Mouse (Mus musculus): ENCODE data around the gene Scml4.

Gene Scml4

DNA sequence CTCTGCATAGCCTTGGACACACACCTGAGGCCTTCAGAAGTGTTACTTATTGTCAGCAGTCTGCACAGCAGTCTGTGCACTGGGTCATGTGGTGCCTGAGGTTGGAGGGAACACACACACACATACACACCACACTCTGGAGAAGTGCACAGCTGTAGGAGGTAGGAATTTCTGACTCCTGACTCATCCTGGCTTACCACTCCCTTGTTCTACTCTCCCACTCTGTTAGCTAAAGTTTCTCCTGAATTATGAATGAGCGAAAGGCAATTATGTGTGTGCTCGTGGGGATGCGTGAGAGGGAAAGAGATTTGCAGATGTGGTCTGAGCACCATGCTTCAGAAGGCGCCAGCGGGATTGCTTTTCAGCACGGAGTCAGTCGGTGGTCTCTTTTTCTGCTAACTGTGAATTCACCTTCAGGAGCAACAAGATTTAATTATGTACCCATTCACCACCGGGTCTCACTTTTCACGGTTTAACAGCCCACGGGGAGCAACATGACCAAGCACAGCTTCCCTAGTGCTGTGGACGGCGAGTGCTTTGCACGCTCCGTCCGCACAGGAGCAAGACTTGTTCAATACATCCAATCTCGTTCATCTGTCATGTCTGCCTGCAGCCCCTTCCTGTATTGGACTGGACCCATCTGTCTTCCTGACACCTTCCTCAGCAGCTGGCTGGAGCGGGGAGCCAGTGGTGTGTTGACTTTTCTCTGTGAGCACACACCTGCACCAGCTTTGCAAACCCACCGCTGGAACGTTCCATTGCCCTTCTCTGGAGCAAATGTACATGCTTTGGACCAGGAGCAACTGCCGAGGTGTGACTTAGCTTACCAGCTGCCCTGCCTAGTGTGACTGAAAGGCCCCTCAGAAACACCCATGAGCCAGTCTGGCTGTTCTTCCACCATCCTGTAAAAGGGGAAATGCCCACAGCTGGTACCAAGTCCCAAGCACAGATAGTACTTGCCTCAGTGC lies 91.2 kb downstream of the Scml4 start:
- no peak for DNase-seq

DNA sequence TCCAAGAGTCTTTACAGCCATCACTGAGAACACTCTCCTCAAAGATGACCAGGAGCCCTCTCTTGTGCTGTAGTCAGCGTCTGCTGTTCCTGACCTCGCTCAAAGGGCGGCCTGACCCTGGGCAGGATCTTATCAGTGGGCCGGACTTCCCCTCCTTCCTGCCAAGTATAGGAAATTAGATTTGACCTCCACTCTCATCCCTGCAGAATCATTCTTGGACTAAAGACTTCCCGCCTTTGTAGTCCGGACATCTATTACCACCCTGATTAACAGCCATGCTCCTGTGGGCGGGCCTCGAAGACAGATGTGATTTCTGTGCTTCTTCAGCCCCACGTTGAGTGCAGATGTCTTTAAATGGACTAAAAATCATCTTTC lies 91.9 kb downstream of the Scml4 start:
- no peak for DNase-seq

GRCm38 (mm10) chr10:42953601-42954000 lies 93.4 kb downstream of the Scml4 start:
- DNase-seq: no peak

DNA sequence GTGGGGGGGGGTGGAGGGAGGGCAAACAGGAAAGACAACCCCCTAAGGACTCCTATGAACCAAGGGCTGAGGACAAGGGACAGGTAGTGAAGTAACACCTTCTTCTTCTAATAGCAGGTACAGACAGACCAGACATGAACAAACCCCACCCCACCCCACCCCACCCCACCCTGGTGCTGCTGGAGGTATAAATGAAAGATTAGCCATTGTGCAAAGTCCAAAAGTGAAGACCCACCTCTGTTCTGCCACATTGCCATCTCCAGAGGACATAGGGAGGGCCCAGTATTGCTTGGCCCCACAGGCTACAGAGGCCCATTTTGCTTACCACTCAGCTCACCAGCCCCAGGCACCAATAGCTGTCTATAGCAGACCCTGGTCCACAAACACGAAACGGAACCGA lies 95.0 kb downstream of the Scml4 start:
- DNase-seq: no peak

DNA sequence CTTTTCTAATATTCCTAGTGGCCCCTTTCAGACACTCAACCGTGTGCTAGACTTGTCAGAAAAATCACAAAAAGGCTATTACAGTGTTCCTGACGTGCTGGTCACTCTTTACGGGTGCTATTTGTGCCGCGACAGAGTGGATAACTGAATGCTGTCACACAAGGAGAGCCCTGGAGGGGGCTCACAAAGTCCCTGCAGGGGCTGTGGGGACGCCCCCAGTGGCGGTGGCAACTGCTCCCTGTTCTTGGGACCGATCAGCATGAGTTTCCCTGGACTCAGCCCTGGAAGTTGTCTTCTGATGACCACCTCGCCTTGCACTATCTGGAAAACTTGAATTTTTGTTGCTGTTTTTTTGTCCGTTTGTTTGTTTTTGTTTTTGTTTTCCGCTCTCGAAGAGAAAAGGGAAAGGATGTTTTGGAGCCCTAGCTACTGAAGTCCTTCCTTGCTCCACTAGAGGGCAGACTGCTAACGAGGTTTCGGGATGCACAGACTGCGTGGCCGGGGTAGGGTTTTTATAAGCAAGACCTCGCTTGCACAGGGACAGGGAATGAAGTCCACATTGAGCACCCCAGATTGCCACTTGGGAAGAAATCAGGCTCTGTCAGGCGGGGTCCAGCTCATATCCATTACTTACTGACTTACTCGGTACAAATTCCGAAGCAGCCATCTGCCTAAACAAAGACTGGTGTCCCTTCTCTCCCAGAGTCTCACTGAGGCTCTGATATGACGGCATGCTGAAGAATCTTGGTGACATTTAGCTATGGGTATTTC lies 97.9 kb downstream of the Scml4 start:
- DNase-seq: peak; percentile 40 to 49

GRCm38 (mm10) chr10:42958686-42959085 lies 98.5 kb downstream of the Scml4 start:
- DNase-seq: no peak

DNA sequence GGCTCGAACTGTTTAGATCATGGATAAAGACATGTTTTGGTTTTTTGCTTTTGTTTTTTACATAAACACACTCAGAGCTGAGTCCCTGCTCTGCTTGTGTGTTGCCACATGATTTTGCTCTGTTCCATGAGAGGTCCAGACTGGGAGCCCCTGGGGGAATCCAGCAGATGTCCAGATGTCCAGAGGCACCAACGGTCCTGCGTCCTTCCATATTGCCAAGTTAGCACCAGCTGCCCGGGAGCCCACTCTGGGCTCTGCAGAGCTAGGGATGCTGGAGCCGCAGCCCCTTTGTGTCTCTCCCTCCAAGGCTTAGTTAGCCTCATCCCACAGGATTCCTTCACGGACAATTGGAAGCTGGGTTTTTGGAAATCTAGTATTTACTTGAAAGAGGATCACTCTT lies 101.6 kb downstream of the Scml4 start:
- no peak for DNase-seq

- peak; percentile 24 to 29 for DNase-seq
These were observed 102.0 kb downstream of the Scml4 start for GRCm38 (mm10) chr10:42962181-42962601.

GRCm38 (mm10) chr10:42962655-42963054 lies 102.5 kb downstream of the Scml4 start:
- peak; percentile 15 to 32 for DNase-seq

DNA sequence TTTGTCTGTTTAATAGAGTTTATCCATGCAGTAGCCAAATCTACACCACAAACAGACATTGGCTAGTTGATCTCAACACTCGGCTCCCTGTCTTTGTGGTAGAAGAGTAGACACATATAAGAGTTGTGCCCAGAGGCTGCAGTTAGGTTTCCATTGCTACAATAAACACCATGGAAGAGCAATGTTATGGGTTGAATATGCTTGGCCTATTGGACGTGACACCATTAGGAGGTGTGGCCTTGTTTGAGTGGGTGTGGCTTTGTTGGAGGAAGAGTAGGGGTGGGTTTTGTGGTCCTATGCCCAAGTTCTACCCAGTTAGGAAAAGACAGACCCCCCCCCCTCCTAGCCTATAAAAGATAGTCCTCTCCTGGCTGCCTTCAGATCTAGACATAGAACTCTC lies 102.9 kb downstream of the Scml4 start:
- DNase-seq: no peak

GRCm38 (mm10) chr10:42968332-42968731 lies 108.2 kb downstream of the Scml4 start:
- DNase-seq: no peak

- peak; percentile 65 to 68 for DNase-seq
These were observed 112.5 kb downstream of the Scml4 start for GRCm38 (mm10) chr10:42972504-42973172.

DNA sequence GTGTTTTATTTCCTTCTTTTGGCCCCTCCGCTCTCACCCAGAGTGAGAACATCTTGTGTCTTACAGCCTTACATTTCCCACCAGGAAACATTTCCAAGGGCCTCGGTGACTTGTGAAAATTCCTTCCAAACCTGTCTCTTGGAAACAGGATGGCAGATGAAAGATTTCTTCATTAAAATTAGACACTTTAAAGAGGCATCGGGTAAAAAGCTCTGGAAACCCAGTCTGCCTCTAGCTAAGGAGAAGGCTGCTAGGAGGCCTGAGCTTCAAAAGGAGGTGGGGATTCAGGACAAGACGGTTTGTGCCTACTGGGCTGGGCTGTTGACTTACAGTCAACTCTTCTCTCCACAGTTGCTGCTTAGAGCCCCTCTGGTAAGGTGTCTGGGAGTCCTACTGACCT lies 113.4 kb downstream of the Scml4 start:
- DNase-seq: no peak

GRCm38 (mm10) chr10:42976577-42976976 lies 116.4 kb downstream of the Scml4 start:
- no peak for DNase-seq

- DNase-seq: no peak
These were observed 118.2 kb downstream of the Scml4 start for GRCm38 (mm10) chr10:42978346-42978745.

DNA sequence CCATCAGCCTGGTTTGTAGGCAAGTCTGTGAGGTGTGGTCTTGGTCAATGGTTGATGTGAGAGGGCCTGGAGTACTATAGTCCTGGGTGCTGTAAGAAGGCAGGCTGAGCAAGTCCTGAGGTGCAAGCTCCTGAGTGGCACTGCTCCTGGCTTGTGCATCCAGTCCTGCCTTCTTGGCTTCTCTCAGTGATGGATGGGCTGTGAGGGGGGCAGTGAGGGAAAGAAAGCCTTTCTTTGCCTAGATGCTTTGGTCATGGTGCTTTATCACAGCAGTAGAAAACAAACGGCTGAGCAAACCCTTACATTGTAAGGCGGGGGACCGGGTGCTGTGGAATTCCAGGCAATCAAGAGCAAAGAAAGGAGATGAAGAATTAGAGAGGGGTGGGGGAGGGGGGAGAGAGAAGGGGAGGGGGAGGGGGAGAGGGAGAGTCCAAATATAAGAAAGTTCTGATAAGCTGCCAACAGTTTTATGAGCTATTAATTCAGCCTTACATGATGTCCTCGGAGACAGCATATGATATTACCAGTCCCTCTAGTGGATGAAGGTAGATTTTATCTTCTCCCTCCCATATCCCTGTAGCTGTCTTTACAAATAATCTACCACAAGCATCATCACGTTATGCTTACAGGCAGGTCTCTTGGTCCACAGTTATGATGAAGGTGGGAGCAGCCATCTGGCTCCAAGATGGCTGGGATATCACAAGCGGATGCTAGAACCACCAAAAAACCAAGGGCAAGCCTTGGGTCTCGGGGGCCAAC lies 121.0 kb downstream of the Scml4 start:
- DNase-seq: no peak

DNA sequence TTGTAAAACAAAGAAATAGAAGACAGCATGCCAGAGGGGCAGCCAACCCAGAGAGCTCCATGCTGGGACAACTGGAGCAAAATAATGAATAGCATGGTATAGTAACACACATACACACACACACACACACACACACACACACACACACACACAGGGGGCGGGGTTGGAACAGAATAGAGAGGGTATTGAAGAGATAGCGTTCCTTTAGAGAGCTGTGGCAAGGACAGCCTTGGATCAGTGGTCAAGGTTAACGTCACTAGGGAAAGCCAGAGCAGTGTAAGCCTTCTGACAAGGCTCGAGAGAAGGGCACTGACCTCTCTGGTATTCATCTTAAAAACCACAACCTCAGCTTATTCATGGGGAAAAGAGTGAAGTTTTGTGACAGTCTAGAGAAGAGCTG lies 124.7 kb downstream of the Scml4 start:
- no peak for DNase-seq

GRCm38 (mm10) chr10:42987594-42988052 lies 127.5 kb downstream of the Scml4 start:
- peak; percentile 38 to 39 for DNase-seq

DNA sequence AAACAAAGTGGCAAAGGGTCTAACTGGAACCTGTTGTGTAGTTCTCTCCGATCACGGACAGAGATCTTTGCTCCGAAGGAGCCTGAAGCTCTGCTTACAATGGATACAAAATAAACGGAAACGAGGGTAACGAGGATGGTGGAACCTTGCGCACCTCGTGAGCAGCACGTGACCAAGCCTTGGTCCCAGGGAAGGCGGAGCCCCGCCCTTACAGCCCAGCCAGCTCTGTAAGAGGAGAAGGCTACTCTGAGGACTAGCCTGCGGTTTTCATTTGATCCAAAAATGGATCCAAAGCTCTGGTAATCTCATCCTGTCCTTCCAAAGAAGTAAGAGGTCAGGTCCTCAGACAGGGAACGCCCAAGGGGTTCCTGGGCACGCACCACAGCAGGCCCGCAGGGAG lies 128.5 kb downstream of the Scml4 start:
- DNase-seq: no peak

DNA sequence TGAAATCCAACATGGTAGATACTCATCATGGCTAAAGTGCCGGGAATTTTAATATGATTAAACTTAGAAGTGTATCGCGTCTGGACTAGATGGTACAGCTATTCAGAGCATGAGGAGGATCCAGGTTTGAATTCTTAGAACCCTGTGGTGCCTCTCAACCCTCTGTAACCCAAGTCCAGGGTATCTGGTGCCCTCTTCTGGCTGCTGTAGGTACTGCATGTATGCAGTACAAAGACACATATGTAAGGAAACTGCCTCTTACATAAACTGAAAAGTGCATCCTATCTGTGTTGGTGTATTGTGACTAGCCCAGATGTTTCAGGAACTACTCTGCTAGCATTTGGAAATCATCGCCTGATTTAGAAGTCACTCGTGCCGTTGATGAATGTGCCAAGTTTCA lies 129.7 kb downstream of the Scml4 start:
- peak; percentile 55 to 67 for DNase-seq

DNA sequence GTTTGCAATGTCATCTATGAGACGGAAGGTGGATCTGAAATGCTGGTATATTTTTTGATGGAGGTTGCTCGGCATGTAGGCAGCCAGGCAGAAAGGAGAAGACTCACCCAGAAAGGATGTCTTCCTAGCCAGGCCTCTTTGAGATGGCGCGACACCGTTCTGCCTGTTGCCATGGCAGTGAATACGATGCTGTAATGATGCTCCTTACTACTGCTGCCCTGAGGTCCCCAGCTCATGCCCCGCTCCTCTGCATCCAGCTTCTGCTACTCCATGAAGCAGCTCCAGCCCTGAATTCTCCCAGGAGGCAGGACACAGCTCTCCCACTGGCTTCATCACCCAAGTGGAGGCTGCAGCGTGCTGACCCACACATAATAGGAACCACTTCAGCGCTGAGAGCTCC lies 130.8 kb downstream of the Scml4 start:
- DNase-seq: no peak

DNA sequence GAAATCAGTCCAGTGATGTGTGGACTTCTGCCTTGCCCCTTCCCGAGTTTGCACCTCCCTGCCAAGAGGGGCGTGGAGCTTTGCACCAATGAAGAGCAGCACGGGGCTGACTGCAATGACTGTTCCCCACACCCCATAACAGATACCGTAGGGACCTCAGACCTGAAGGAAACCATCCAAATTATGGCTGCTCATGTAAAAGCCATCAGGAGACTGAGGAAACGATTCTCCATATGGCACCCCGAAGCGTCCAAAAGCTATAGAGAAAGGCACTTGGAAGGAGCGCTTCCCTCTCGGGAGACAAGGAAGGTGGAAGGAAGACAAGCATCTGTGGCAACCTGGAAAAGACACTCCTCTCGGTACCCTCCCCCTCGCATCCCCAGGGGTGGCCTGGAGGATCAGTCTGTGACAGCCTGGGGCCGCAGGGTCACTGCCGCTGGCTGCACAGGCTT lies 134.2 kb downstream of the Scml4 start:
- no peak for DNase-seq
